Mouse (Mus musculus) splenic B cell, adult 2 months (primary cell): ENCODE data around the gene Mrps21.

Experiments used
- DNase-seq: peaks from one replicate; pipeline ENCODE4 v3.0.0-alpha.2; 2011; ENCODE audit warnings: low read depth, low spot score
- H3K27me3 ChIP-seq: 2 replicates; pipeline ENCODE4 v1.6.1; 2012; ENCODE audit warnings: mild to moderate bottlenecking, low read length, moderate library complexity, mixed read lengths; ENCODE audit not compliant: control insufficient read depth, poor library complexity, insufficient read depth, severe bottlenecking
- H3K36me3 ChIP-seq: 2 replicates; pipeline ENCODE4 v1.6.1; 2012; ENCODE audit warnings: mild to moderate bottlenecking, low read length, moderate library complexity, mixed read lengths; ENCODE audit not compliant: control insufficient read depth, poor library complexity, insufficient read depth, severe bottlenecking

The Mrps21 gene

GRCm38 (mm10) chr3:95842503-95843214 lies 28.7 kb downstream of the Mrps21 start:
- DNase-seq: peak; percentile 34
- Histone ChIP-seq H3K27me3 (no peaks in the 10 kb centered on the region), H3K36me3 (peaks cover 28% of the 10 kb centered on the region)

- Histone ChIP-seq H3K27me3 (no peaks in the 10 kb centered on the region), H3K36me3 (peaks cover 21% of the 10 kb centered on the region)
- DNase-seq: no peak
These were observed 32.1 kb downstream of the Mrps21 start for GRCm38 (mm10) chr3:95839250-95839649.

- Histone ChIP-seq H3K27me3 (no peaks in the 10 kb centered on the region), H3K36me3 (peaks cover 10% of the 10 kb centered on the region)
- DNase-seq: no peak
These were observed 42.3 kb downstream of the Mrps21 start for GRCm38 (mm10) chr3:95829053-95829452.

- no peaks in the 10 kb centered on the region for H3K27me3 ChIP-seq
- DNase-seq: no peak
- H3K36me3 ChIP-seq: peaks cover 5% of the 10 kb centered on the region; the same call in 1 of the 2 replicates
These were observed 45.0 kb downstream of the Mrps21 start for GRCm38 (mm10) chr3:95826275-95826674.

- no peaks in the 10 kb centered on the region for H3K27me3 ChIP-seq
- no peak for DNase-seq
- H3K36me3 ChIP-seq: no peaks in the 10 kb centered on the region
These were observed 51.0 kb downstream of the Mrps21 start for GRCm38 (mm10) chr3:95820046-95821010.

- no peaks in the 10 kb centered on the region for H3K27me3 ChIP-seq
- no peaks in the 10 kb centered on the region for H3K36me3 ChIP-seq
- peak; percentile 100 for DNase-seq
These were observed 51.9 kb downstream of the Mrps21 start for GRCm38 (mm10) chr3:95819351-95819985.

GRCm38 (mm10) chr3:95818571-95819288 lies 52.6 kb downstream of the Mrps21 start, which contains the start of gene Rprd2:
Gene Rprd2 (minus strand): TSS chr3:95818863.
- no peaks in the 10 kb centered on the region for H3K27me3 ChIP-seq
- peak; percentile 85 for DNase-seq
- no peaks in the 10 kb centered on the region for H3K36me3 ChIP-seq

GRCm38 (mm10) chr3:95818026-95818511 lies 53.2 kb downstream of the Mrps21 start:
- DNase-seq: peak; percentile 34
- Histone ChIP-seq H3K36me3 (no peaks in the 10 kb centered on the region), H3K27me3 (no peaks in the 10 kb centered on the region)

- Histone ChIP-seq H3K27me3 (no peaks in the 10 kb centered on the region), H3K36me3 (no peaks in the 10 kb centered on the region)
- DNase-seq: peak; percentile 11
These were observed 54.6 kb downstream of the Mrps21 start for GRCm38 (mm10) chr3:95816681-95817080.
